In the genomic region with DNA sequence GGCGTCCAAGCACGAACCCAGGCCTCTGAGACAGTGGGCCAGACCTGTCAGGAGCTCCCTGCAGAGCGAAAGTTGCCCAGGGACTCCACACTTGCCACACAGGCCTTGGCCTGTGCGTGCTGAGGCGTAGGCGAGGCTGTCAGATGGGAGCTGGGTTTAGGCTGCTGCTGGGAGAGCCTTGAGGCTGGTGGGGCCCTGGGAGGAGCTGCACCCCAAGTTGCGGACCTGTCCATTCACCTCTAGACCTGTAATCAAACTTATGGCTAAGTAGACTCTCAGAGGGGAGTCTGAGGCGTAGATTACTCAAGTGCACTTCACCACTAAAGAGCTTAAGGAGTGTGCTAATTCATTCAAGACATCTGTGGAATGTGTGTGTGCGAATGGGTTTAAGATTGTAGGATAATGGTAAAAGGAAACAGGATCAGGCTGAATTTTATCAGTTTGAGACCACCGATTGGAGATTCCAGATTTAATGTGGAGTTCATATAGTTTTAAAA, we compare ENCODE assay signal across 8 mouse cellular contexts. TPM values are rescaled to one million over a fixed set of nuclear protein-coding genes. Genes with fewer than 3 reads are reported as not detected.
DNase-seq lines count a peak whose midpoint lies in the region; ATAC-seq and TF ChIP-seq lines count a peak whose summit lies in the region.

No protein-coding gene starts in this region.

- WGBS in embryonic facial prominence, embryonic 14.5 days, result 10% methylated on average over 10 of the region's 10 CpGs
- WGBS in limb, embryonic 10.5 days, result 17% methylated on average over 10 of the region's 10 CpGs
- WGBS in neural tube, embryonic 13.5 days, result 16% methylated on average over 10 of the region's 10 CpGs

- peak overlapping the region; percentile 83 for H3K4me3 ChIP-seq in layer of hippocampus, adult 2 months
- H3K4me3 ChIP-seq in embryonic facial prominence, embryonic 14.5 days (ENCODE audit: low read depth, low read length), result peak overlapping the region; percentile 67
- peak overlapping the region; percentile 78 for H3K4me3 ChIP-seq in limb, embryonic 10.5 days
- H3K4me3 ChIP-seq in neural tube, embryonic 13.5 days, result peak overlapping the region; percentile 59

- H3K4me2 ChIP-seq in embryonic facial prominence, embryonic 14.5 days (ENCODE audit: low read depth, low read length), result peak overlapping the region; percentile 88
- peak overlapping the region; percentile 87 for H3K4me2 ChIP-seq in neural tube, embryonic 13.5 days

- H3K9me3 ChIP-seq in embryonic facial prominence, embryonic 14.5 days (ENCODE audit: control insufficient read depth, low read length), result no peaks in the 10 kb centered on the region
- H3K9me3 ChIP-seq in limb, embryonic 10.5 days (replicated peaks), result no peaks in the 10 kb centered on the region
- H3K9me3 ChIP-seq in neural tube, embryonic 13.5 days, result no peaks in the 10 kb centered on the region

- ATAC-seq in embryonic facial prominence, embryonic 14.5 days (ENCODE audit: low read depth), result 0 out of 2 replicates have a peak, but pooled peaks have one; percentile 7
- no peak for ATAC-seq in neural tube, embryonic 13.5 days (ENCODE audit: low read depth)

- TF ChIP-seq CTCF in layer of hippocampus, adult 2 months (conservative IDR thresholded peaks at IDR 0.05), result no peak

- peaks cover 9% of the 10 kb centered on the region; the same call in 1 of the 2 replicates for H3K36me3 ChIP-seq in embryonic facial prominence, embryonic 14.5 days (ENCODE audit: control insufficient read depth, insufficient read depth, low read length)
- H3K36me3 ChIP-seq in limb, embryonic 10.5 days, result no peaks in the 10 kb centered on the region
- H3K36me3 ChIP-seq in neural tube, embryonic 13.5 days, result no peaks in the 10 kb centered on the region; the same call in 1 of the 2 replicates

- peaks cover 6% of the 10 kb centered on the region; the same call in 1 of the 2 replicates for H3K4me1 ChIP-seq in embryonic facial prominence, embryonic 14.5 days (ENCODE audit: control insufficient read depth, insufficient read depth, low read length)
- peaks cover 14% of the 10 kb centered on the region for H3K4me1 ChIP-seq in limb, embryonic 10.5 days
- peaks cover 14% of the 10 kb centered on the region for H3K4me1 ChIP-seq in neural tube, embryonic 13.5 days (replicated peaks)

- DNase-seq in layer of hippocampus, adult 2 months (ENCODE audit: low spot score in 2 of 2), result no peak
- no peak for DNase-seq in layer of hippocampus, postnatal 14 days (ENCODE audit: low spot score in 2 of 2)
- no peak for DNase-seq in embryonic facial prominence, embryonic 14.5 days (ENCODE audit: low spot score)
- DNase-seq in limb, embryonic 10.5 days (ENCODE audit: low spot score), result no peak
- no peak for DNase-seq in ovary, adult 18-20 months (ENCODE audit: low spot score)
- no peak for DNase-seq in spleen, postnatal 4 days (ENCODE audit: low spot score in 2 of 2)
- no peak for DNase-seq in cerebellum, adult 9-10 months

- no peaks in the 10 kb centered on the region for H3K27me3 ChIP-seq in embryonic facial prominence, embryonic 14.5 days (replicated peaks; ENCODE audit: control insufficient read depth, insufficient read depth, low read length)
- no peaks in the 10 kb centered on the region for H3K27me3 ChIP-seq in limb, embryonic 10.5 days (ENCODE audit: low read depth, poor library complexity, severe bottlenecking)
- H3K27me3 ChIP-seq in neural tube, embryonic 13.5 days, result no peaks in the 10 kb centered on the region

- peak overlapping the region; percentile 86 for H3K9ac ChIP-seq in embryonic facial prominence, embryonic 14.5 days (ENCODE audit: low read depth, low read length)
- peak overlapping the region; percentile 81 for H3K9ac ChIP-seq in neural tube, embryonic 13.5 days

- H3K27ac ChIP-seq in layer of hippocampus, adult 2 months, result peak overlapping the region; percentile 98
- peak overlapping the region; percentile 85 for H3K27ac ChIP-seq in embryonic facial prominence, embryonic 14.5 days (replicated peaks; ENCODE audit: low read depth, low read length)
- peak overlapping the region; percentile 89 for H3K27ac ChIP-seq in limb, embryonic 10.5 days
- peak overlapping the region; percentile 94 for H3K27ac ChIP-seq in neural tube, embryonic 13.5 days (replicated peaks)

RNA-seq across cellular contexts. Expression of a gene that starts 0.6 kb away (rescaled TPM):
- total RNA-seq in layer of hippocampus, adult 2 months (2021), result 10 to 100 TPM; 20.5 to 22.1 TPM
- total RNA-seq in layer of hippocampus, postnatal 14 days (2021), result 10 to 100 TPM; 16.2 to 16.7 TPM
- 6.1 and 7.2 TPM in 2 replicates for polyA plus RNA-seq in embryonic facial prominence, embryonic 14.5 days (2014; fragmentation: Nextera tagmentation; extraction: Ambion mirVana)
- polyA plus RNA-seq in limb, embryonic 10.5 days (2016; fragmentation: Nextera tagmentation; extraction: Ambion mirVana), result 3.9 and 5.3 TPM in 2 replicates
- polyA plus RNA-seq in neural tube, embryonic 13.5 days (2015; fragmentation: Nextera tagmentation; extraction: Ambion mirVana), result 9.5 and 10.0 TPM in 2 replicates

RNA-seq across cellular contexts. Expression of a gene that starts 37.9 kb away (rescaled TPM):
- total RNA-seq in layer of hippocampus, adult 2 months (2021), result not detected
- total RNA-seq in layer of hippocampus, postnatal 14 days (2021), result not detected
- 0.35 and 0.58 TPM in 2 replicates for polyA plus RNA-seq in embryonic facial prominence, embryonic 14.5 days (2014; fragmentation: Nextera tagmentation; extraction: Ambion mirVana)
- 0.65 TPM in 1 of 2 replicates, not detected in the other for polyA plus RNA-seq in limb, embryonic 10.5 days (2016; fragmentation: Nextera tagmentation; extraction: Ambion mirVana)
- not detected in 2 replicates for polyA plus RNA-seq in neural tube, embryonic 13.5 days (2015; fragmentation: Nextera tagmentation; extraction: Ambion mirVana)

RNA-seq across cellular contexts. Expression of a gene that starts 58.7 kb away (rescaled TPM):
- total RNA-seq in layer of hippocampus, adult 2 months (2021), result not detected
- not detected for total RNA-seq in layer of hippocampus, postnatal 14 days (2021)
- polyA plus RNA-seq in embryonic facial prominence, embryonic 14.5 days (2014; fragmentation: Nextera tagmentation; extraction: Ambion mirVana), result not detected in 2 replicates
- polyA plus RNA-seq in limb, embryonic 10.5 days (2016; fragmentation: Nextera tagmentation; extraction: Ambion mirVana), result 0.04 TPM in 1 of 2 replicates, not detected in the other
- polyA plus RNA-seq in neural tube, embryonic 13.5 days (2015; fragmentation: Nextera tagmentation; extraction: Ambion mirVana), result not detected in 2 replicates

RNA-seq across cellular contexts. Expression of a gene that starts 59.9 kb away (rescaled TPM):
- total RNA-seq in layer of hippocampus, adult 2 months (2021), result 100 to 1,000 TPM; 170 to 186 TPM
- 100 to 1,000 TPM; 155 to 177 TPM for total RNA-seq in layer of hippocampus, postnatal 14 days (2021)
- polyA plus RNA-seq in embryonic facial prominence, embryonic 14.5 days (2014; fragmentation: Nextera tagmentation; extraction: Ambion mirVana), result 53.3 and 60.4 TPM in 2 replicates
- 66.4 and 82.5 TPM in 2 replicates for polyA plus RNA-seq in limb, embryonic 10.5 days (2016; fragmentation: Nextera tagmentation; extraction: Ambion mirVana)
- 82.6 and 102 TPM in 2 replicates for polyA plus RNA-seq in neural tube, embryonic 13.5 days (2015; fragmentation: Nextera tagmentation; extraction: Ambion mirVana)
